Mouse (Mus musculus) ES-E14 (cell line): ENCODE measurements around the gene Ncl. TPM values are rescaled to one million over a fixed set of nuclear protein-coding genes. Genes with fewer than 3 reads are reported as not detected.
"Not testable (repeated sequence)": the region's sequence is repeated elsewhere in the genome, so short reads cannot be mapped to it uniquely, and the experiment has no call there.

Experiments used
- DNase-seq: peaks from one replicate; pipeline ENCODE4 v3.0.0-alpha.2; 2013; ENCODE audit warnings: low read depth, low spot score
- H3K27ac ChIP-seq: 2 replicates; pipeline ENCODE4 v1.5.1; 2012; ENCODE audit warnings: low read depth, mild to moderate bottlenecking, low read length, moderate library complexity, mixed read lengths; ENCODE audit not compliant: poor library complexity, insufficient read depth, severe bottlenecking
- H3K36me3 ChIP-seq: 2 replicates; pipeline ENCODE4 v1.6.1; 2012; ENCODE audit warnings: mild to moderate bottlenecking, low read length, moderate library complexity, mixed read lengths; ENCODE audit not compliant: control insufficient read depth, poor library complexity, insufficient read depth, severe bottlenecking
- H3K4me1 ChIP-seq, 2 experiments: fragments of 150-350 bp in 1 of 2; sonication (generic) in 1 of 2; 2 replicates each; pipeline ENCODE4 v1.6.1; 2012; ENCODE audit warnings: low read length in 2 of 2, mild to moderate bottlenecking in 1 of 2, mixed read lengths in 1 of 2; ENCODE audit not compliant: control insufficient read depth in 2 of 2, insufficient read depth in 2 of 2, poor library complexity in 1 of 2
- H3K4me3 ChIP-seq, 2 experiments: fragments of 150-350 bp in 1 of 2; sonication (generic) in 1 of 2; 2 replicates each; pipeline ENCODE4 v1.5.1; 2012; ENCODE audit warnings: low read length in 2 of 2, low read depth in 1 of 2, mild to moderate bottlenecking in 1 of 2, mixed read lengths in 1 of 2; ENCODE audit not compliant: insufficient read depth in 1 of 2, poor library complexity in 1 of 2, severe bottlenecking in 1 of 2
- H3K9ac ChIP-seq: 2 replicates; pipeline ENCODE4 v1.6.1; 2012; ENCODE audit warnings: low read depth, mild to moderate bottlenecking, low read length, mixed read lengths; ENCODE audit not compliant: poor library complexity, insufficient read depth, severe bottlenecking
- H3K9me3 ChIP-seq: fragments of 150-350 bp; sonication (generic); 2 replicates; pipeline ENCODE4 v1.6.1; 2012; ENCODE audit warnings: low read depth, mild to moderate bottlenecking, low read length; ENCODE audit not compliant: control insufficient read depth, insufficient read depth
- CHD2 ChIP-seq: IDR thresholded peaks from 2 replicates; pipeline ENCODE4 v1.6.1; 2014; ENCODE audit warnings: mild to moderate bottlenecking, low read depth, low read length, inconsistent platforms
- HCFC1 ChIP-seq: IDR thresholded peaks from 2 replicates; pipeline ENCODE4 v1.6.1; 2012; ENCODE audit warnings: low read length, inconsistent platforms, borderline replicate concordance; ENCODE audit not compliant: insufficient read depth
- MAFK ChIP-seq: IDR thresholded peaks from 2 replicates; pipeline ENCODE4 v1.6.1; 2014; ENCODE audit warnings: mild to moderate bottlenecking, low read depth, low read length, inconsistent platforms; ENCODE audit not compliant: insufficient read depth
- ZC3H11A ChIP-seq: IDR thresholded peaks from 2 replicates; pipeline ENCODE4 v1.6.1; 2012; ENCODE audit warnings: low read depth, mild to moderate bottlenecking, inconsistent platforms, low read length, borderline replicate concordance
- ZNF384 ChIP-seq: IDR thresholded peaks from 2 replicates; pipeline ENCODE4 v1.6.1; 2012; ENCODE audit warnings: low read depth, low read length, inconsistent platforms
- in situ Hi-C, 2 experiments: fragments of 600-800 bp; cut with MboI; formaldehyde crosslinking; loops; one replicate each; pipeline ENCODE4 v1.15.1; 2025; ENCODE audit warnings: low sequenced_read_pairs in 2 of 2, inconsistent platforms in 1 of 2; ENCODE audit not compliant: unreplicated experiment in 2 of 2
- total RNA-seq: library from RNA; depleted of rRNA; stranded (reverse); fragments of 300-350 nt; gene quantifications from 2 replicates; pipeline ENCODE4 v1.2.3, GENCODE M21; 2012

Ncl gene
- total RNA-seq, 1 experiment = 529 TPM

- in situ Hi-C loops = no loop called here
- H3K36me3 ChIP-seq = no peaks in the 10 kb centered on the region; the same call in 1 of the 2 replicates
- TF ChIP-seq CHD2 (no peak), ZC3H11A (no peak), HCFC1 (no peak), ZNF384 (no peak), MAFK (no peak)
- no peak for DNase-seq
- no peaks in the 10 kb centered on the region for H3K4me1 ChIP-seq
- no peak overlapping the region for H3K4me3 ChIP-seq
- no peaks in the 10 kb centered on the region for H3K9me3 ChIP-seq
- H3K27ac ChIP-seq = no peak overlapping the region
- H3K9ac ChIP-seq = no peak overlapping the region
Measured at GRCm38 (mm10) chr1:86343087-86343645, 16.0 kb downstream of the Ncl start.

DNA sequence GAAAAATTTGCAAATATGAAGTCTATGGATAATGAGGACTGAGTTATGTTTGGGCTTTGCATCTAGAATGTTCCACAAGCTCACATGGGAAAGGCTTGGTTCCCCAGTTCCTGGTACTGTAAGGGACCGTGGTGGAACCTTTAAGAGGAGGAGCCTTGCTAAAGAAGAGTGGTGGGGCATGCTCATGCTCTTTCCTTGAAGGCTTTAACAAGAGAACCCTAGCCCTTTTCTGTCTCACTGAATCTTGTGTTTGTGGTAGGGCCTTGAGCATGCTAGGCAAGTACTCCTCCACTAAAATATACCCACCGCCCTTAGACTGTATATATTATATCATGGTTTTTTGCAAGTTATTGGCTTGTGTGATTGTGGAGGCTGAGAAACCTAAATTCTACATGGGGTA is 16.8 kb downstream of the Ncl start:
- Histone ChIP-seq H3K9ac (no peak overlapping the region), H3K4me1 (no peaks in the 10 kb centered on the region), H3K9me3 (no peaks in the 10 kb centered on the region), H3K4me3 (no peak overlapping the region), H3K36me3 (no peaks in the 10 kb centered on the region; the same call in 1 of the 2 replicates), H3K27ac (no peak overlapping the region)
- TF ChIP-seq ZC3H11A (no peak), HCFC1 (no peak), CHD2 (no peak), ZNF384 (no peak), MAFK (no peak)
- in situ Hi-C loops = no loop called here
- DNase-seq = no peak

DNA sequence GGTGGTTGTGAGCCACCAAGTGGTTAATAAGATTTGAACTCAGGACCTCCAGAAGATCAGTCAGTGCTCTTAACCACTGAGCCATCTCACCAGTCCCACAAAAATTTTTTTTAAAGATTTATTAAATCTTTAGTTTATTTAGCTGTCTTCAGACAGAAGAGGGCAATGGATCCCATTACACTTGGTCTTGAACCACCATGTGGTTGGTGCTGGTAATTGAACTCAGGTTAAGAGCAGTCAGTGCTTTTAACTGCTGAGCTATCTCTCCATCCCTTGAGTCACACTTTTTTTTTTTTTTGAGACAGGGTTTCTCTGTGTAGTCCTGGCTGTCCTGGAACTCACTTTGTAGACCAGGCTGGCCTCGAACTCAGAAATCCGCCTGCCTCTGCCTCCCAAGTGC is 18.1 kb downstream of the Ncl start:
- DNase-seq, H3K4me3 ChIP-seq, H3K27ac ChIP-seq, H3K36me3 ChIP-seq, H3K9ac ChIP-seq, H3K9me3 ChIP-seq, H3K4me1 ChIP-seq, in situ Hi-C loops: not testable (repeated sequence)

DNA sequence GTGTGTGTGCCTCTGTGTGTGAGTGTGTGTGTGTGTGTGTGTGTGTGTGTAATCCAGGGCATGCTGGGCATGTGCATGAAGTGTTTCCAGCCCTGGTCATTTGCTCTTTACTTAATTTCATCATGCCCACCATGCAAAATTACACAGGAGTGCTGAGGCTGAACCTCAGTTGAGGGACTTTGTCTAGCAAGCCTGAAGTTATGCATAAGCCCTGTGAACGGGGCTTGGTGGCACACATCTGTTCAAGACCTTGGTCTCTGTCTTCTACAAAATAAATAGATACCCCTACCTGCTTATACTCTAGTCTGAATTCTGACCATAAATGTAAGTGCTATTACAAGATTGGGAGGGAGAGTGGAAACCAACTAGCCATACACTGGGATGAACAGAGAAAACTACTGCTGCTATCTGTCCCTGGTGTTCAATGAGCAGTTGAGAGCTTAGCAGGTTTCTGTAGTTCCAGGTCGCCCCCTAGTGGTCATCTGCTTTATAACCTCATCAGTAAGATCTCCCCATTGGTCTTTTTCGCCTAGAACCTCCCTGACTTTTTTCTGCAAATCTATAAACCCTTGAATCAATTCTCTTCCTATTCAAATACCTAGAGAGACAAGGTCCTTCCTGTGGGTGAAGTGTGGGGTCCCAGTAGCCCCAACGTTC is 19.9 kb downstream of the Ncl start:
- Histone ChIP-seq H3K9me3 (no peaks in the 10 kb centered on the region), H3K27ac (no peak overlapping the region), H3K4me3 (no peak overlapping the region), H3K36me3 (no peaks in the 10 kb centered on the region), H3K9ac (no peak overlapping the region), H3K4me1 (peaks cover 0 to 10% of the 10 kb centered on the region in 2 experiments; a peak in 1 of 4 replicates)
- TF ChIP-seq HCFC1 (no peak), ZC3H11A (no peak; the same call in 1 of the 2 replicates), CHD2 (no peak), ZNF384 (no peak)
- peak; percentile 85 for DNase-seq
- in situ Hi-C loops = loop anchor here (5.0 to 10.0 kb wide), 2 partner anchors 152 to 154 kb away; no protein-coding TSS in a partner anchor

- Histone ChIP-seq H3K4me1 (peaks cover 0 to 10% of the 10 kb centered on the region in 2 experiments; a peak in 1 of 4 replicates), H3K9ac (no peak overlapping the region), H3K27ac (no peak overlapping the region), H3K9me3 (no peaks in the 10 kb centered on the region), H3K36me3 (no peaks in the 10 kb centered on the region), H3K4me3 (no peak overlapping the region)
- TF ChIP-seq ZC3H11A (no peak), MAFK (no peak), ZNF384 (no peak)
- no peak for DNase-seq
- in situ Hi-C loops = loop anchor here (5.0 to 10.0 kb wide), 2 partner anchors 149 to 152 kb away; no protein-coding TSS in a partner anchor
Measured at GRCm38 (mm10) chr1:86336330-86336729, 22.9 kb downstream of the Ncl start.
